Mouse (Mus musculus): ENCODE results near the gene Slc34a3. TPM values are rescaled to one million over a fixed set of nuclear protein-coding genes. Genes with fewer than 3 reads are reported as not detected.

Gene Slc34a3
- total and polyA plus RNA-seq, 3 experiments: not detected

DNA sequence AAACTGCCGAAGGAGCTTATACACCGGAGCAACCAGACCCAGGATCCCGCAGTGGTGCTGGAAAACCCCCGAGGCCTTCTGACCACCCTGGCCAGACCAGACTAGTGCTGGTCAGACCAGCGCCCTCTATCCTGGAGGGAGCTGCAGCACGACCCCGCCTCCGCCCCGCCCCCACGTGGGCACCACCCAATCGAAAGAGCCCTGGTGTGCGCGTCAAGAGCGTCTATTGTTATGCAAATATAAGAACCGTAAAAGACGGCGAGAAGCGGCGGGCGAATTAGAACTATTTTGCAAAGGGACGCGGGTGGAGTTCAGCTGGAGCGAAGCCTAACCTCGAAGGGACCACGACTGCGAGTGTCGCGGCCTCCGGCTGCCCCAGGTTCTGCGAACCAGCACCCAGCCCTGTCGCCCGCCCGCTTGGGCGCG is 53.7 kb downstream of the Slc34a3 start, which contains the start of gene Nrarp (continued):
- TF ChIP-seq SIN3A (IDR thresholded peaks at IDR 0.05; ENCODE audit: low read length): peak; percentile 24; the same call in 1 of the 2 replicates

DNA sequence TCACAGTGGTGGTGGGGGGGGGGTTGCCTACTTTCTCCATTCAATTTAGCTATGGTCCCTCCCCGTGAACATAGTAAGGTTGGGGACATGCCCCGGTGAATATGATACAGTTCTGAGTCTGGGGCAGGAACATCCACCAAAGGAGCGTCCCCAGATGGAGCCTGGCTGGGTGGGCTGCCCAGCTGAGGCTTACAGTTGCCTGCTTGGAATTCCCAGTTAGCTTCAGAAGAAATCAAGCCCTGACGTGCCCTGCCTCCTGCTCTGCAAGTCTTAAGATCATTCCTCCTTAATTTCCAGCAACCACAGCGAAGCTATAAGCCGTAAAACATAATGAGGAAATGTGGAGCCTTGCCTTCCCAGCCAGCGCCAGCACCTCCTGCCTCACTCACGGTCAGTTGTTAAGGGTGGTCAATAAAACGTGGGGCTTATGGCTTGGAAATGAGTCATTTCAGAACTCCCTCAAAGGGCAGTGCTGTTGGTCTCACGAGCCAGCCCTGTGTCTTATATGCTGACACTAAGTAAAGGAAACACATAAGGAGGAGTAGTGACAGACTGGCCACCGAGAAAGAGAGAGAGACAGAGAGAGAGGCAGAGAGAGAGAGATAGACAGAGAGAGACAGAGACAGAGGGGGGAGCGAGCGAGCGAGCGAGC is 54.5 kb downstream of the Slc34a3 start:
- Histone ChIP-seq H3K79me2 (replicated peaks; ENCODE audit: control insufficient read depth, extremely low read depth, insufficient read depth, poor library complexity, severe bottlenecking) (no peaks in the 10 kb centered on the region), H3K36me3 (replicated peaks in 1 of 2; ENCODE audit: control insufficient read depth in 1 of 2, insufficient read depth in 1 of 2, low read length in 1 of 2) (no peaks in the 10 kb centered on the region), H3K9ac (ENCODE audit: insufficient read depth, low read depth) (peak overlapping the region; percentile 29), H3K27ac (ENCODE audit: insufficient read depth, low read depth) (no peak overlapping the region), H3K4me3 (replicated peaks in 1 of 3; ENCODE audit: low read depth in 2 of 3, low read length in 2 of 3, poor library complexity in 1 of 3) (peak overlapping the region in 1 of 3 experiments; percentile 12), H3K4me2 (ENCODE audit: insufficient read depth, low read depth, poor library complexity, severe bottlenecking) (peak overlapping the region; percentile 47), H3K27me3 (replicated peaks) (peaks cover 88% of the 10 kb centered on the region), H3K4me1 (ENCODE audit: control insufficient read depth in 1 of 2, insufficient read depth in 2 of 2) (peaks cover 12 to 24% of the 10 kb centered on the region in 2 experiments), H3K9me3 (replicated peaks; ENCODE audit: low read length) (peaks cover 11% of the 10 kb centered on the region)
- TF ChIP-seq CHD1 (IDR thresholded peaks at IDR 0.05; ENCODE audit: low read depth, low read length) (no peak), BHLHE40 (IDR thresholded peaks at IDR 0.05; ENCODE audit: low read depth, low read length) (peak; percentile 71), CTCF (conservative IDR thresholded peaks at IDR 0.05 in 1 of 2, IDR thresholded peaks at IDR 0.05 in 1 of 2; ENCODE audit: low read depth in 2 of 2, low read length in 2 of 2) (no peak), UBTF (IDR thresholded peaks at IDR 0.05; ENCODE audit: low read depth, low read length) (no peak), IRF4 (IDR thresholded peaks at IDR 0.05; ENCODE audit: low read depth, low read length) (peak; percentile 54; the same call in 1 of the 2 replicates), MAFK (IDR thresholded peaks at IDR 0.05; ENCODE audit: insufficient replicate concordance, low read length) (no peak), MEF2A (IDR thresholded peaks at IDR 0.05; ENCODE audit: borderline replicate concordance, low read depth, low read length) (no peak), MAX (IDR thresholded peaks at IDR 0.05; ENCODE audit: low read length) (no peak), JUND (conservative IDR thresholded peaks at IDR 0.05; ENCODE audit: low read depth, low read length) (0 out of 2 replicates have a peak, but pooled peaks have one; percentile 40)
- dilution Hi-C loops (cut with MboI; ENCODE audit: extremely low pct_ligation_motif_present, extremely low pct_unique_long_range_greater_than_20kb, low sequenced_read_pairs) (no loop called here), in situ Hi-C loops (cut with MboI; ENCODE audit: low pct_ligation_motif_present, low pct_unique_long_range_greater_than_20kb, low sequenced_read_pairs) (no loop called here)
- DNase-seq (ENCODE audit: extremely low read depth): no peak

Other genes with a start within 250 kb of the Slc34a3 start
Only the 20 nearest of the 31 such genes appear.
- 3.1 TPM in 2 replicates for gene Nrarp, start 53.6 kb downstream of the Slc34a3 start, total RNA-seq (2012; rRNA removed)
- 0.24 and 0.35 TPM in 2 replicates for gene Nrarp, start 53.6 kb downstream of the Slc34a3 start, total RNA-seq (2014; rRNA removed)
- gene Nrarp, start 53.6 kb downstream of the Slc34a3 start, polyA plus RNA-seq (2012; ENCODE audit: insufficient read length, low read depth): 0.14 and 0.20 TPM in 2 replicates
- 17.5 and 20.4 TPM in 2 replicates for gene Tor4a, start 37.5 kb downstream of the Slc34a3 start, total RNA-seq (2012; rRNA removed)
- 12.6 and 13.1 TPM in 2 replicates for gene Tor4a, start 37.5 kb downstream of the Slc34a3 start, total RNA-seq (2014; rRNA removed)
- 15.3 TPM in 2 replicates for gene Tor4a, start 37.5 kb downstream of the Slc34a3 start, polyA plus RNA-seq (2012; ENCODE audit: insufficient read length, low read depth)
- gene Nelfb, start 22.9 kb downstream of the Slc34a3 start, total RNA-seq (2012; rRNA removed): 57.0 and 58.7 TPM in 2 replicates
- gene Nelfb, start 22.9 kb downstream of the Slc34a3 start, total RNA-seq (2014; rRNA removed): 42.0 and 53.6 TPM in 2 replicates
- gene Nelfb, start 22.9 kb downstream of the Slc34a3 start, polyA plus RNA-seq (2012; ENCODE audit: insufficient read length, low read depth): 52.5 and 58.0 TPM in 2 replicates
- gene Stpg3, start 19.7 kb downstream of the Slc34a3 start, total RNA-seq (2012; rRNA removed): not detected in 2 replicates
- gene Stpg3, start 19.7 kb downstream of the Slc34a3 start, total RNA-seq (2014; rRNA removed): not detected in 2 replicates
- not detected in 2 replicates for gene Stpg3, start 19.7 kb downstream of the Slc34a3 start, polyA plus RNA-seq (2012; ENCODE audit: insufficient read length, low read depth)
- 0.38 and 0.42 TPM in 2 replicates for gene Fam166a, start 15.6 kb downstream of the Slc34a3 start, total RNA-seq (2012; rRNA removed)
- not detected in 2 replicates for gene Fam166a, start 15.6 kb downstream of the Slc34a3 start, total RNA-seq (2014; rRNA removed)
- gene Fam166a, start 15.6 kb downstream of the Slc34a3 start, polyA plus RNA-seq (2012; ENCODE audit: insufficient read length, low read depth): 23.4 and 35.0 TPM in 2 replicates
- gene Tubb4b, start 9.7 kb downstream of the Slc34a3 start, total RNA-seq (2012; rRNA removed): 356 and 564 TPM in 2 replicates
- gene Tubb4b, start 9.7 kb downstream of the Slc34a3 start, total RNA-seq (2014; rRNA removed): 592 and 605 TPM in 2 replicates
- gene Tubb4b, start 9.7 kb downstream of the Slc34a3 start, polyA plus RNA-seq (2012; ENCODE audit: insufficient read length, low read depth): 490 and 520 TPM in 2 replicates
- gene Rnf224, start 2.4 kb upstream of the Slc34a3 start, total RNA-seq (2012; rRNA removed): not detected in 2 replicates
- not detected in 2 replicates for gene Rnf224, start 2.4 kb upstream of the Slc34a3 start, total RNA-seq (2014; rRNA removed)
- gene Rnf224, start 2.4 kb upstream of the Slc34a3 start, polyA plus RNA-seq (2012; ENCODE audit: insufficient read length, low read depth): not detected in 2 replicates
- gene Rnf208, start 7.9 kb upstream of the Slc34a3 start, total RNA-seq (2012; rRNA removed): 0.92 and 1.7 TPM in 2 replicates
- gene Rnf208, start 7.9 kb upstream of the Slc34a3 start, total RNA-seq (2014; rRNA removed): 0.24 and 0.34 TPM in 2 replicates
- 0.78 and 1.4 TPM in 2 replicates for gene Rnf208, start 7.9 kb upstream of the Slc34a3 start, polyA plus RNA-seq (2012; ENCODE audit: insufficient read length, low read depth)
- not detected in 2 replicates for gene Cysrt1, start 8.1 kb upstream of the Slc34a3 start, total RNA-seq (2012; rRNA removed)
- not detected in 2 replicates for gene Cysrt1, start 8.1 kb upstream of the Slc34a3 start, total RNA-seq (2014; rRNA removed)
- gene Cysrt1, start 8.1 kb upstream of the Slc34a3 start, polyA plus RNA-seq (2012; ENCODE audit: insufficient read length, low read depth): not detected in 2 replicates
- 8.9 and 9.5 TPM in 2 replicates for gene AL732309.1, start 12.5 kb upstream of the Slc34a3 start, total RNA-seq (2012; rRNA removed)
- 6.7 and 9.6 TPM in 2 replicates for gene AL732309.1, start 12.5 kb upstream of the Slc34a3 start, total RNA-seq (2014; rRNA removed)
- gene AL732309.1, start 12.5 kb upstream of the Slc34a3 start, polyA plus RNA-seq (2012; ENCODE audit: insufficient read length, low read depth): 3.5 and 4.5 TPM in 2 replicates
- gene Tmem203, start 21.1 kb upstream of the Slc34a3 start, total RNA-seq (2012; rRNA removed): 22.7 and 28.3 TPM in 2 replicates
- gene Tmem203, start 21.1 kb upstream of the Slc34a3 start, total RNA-seq (2014; rRNA removed): 18.4 and 21.2 TPM in 2 replicates
- gene Tmem203, start 21.1 kb upstream of the Slc34a3 start, polyA plus RNA-seq (2012; ENCODE audit: insufficient read length, low read depth): 14.5 and 21.5 TPM in 2 replicates
- 13.1 and 14.3 TPM in 2 replicates for gene Tprn, start 28.3 kb upstream of the Slc34a3 start, total RNA-seq (2012; rRNA removed)
- 7.0 and 8.2 TPM in 2 replicates for gene Tprn, start 28.3 kb upstream of the Slc34a3 start, total RNA-seq (2014; rRNA removed)
- gene Tprn, start 28.3 kb upstream of the Slc34a3 start, polyA plus RNA-seq (2012; ENCODE audit: insufficient read length, low read depth): 17.0 and 19.3 TPM in 2 replicates
- gene Ssna1, start 38.1 kb upstream of the Slc34a3 start, total RNA-seq (2012; rRNA removed): 80.6 and 98.5 TPM in 2 replicates
- 72.9 and 82.0 TPM in 2 replicates for gene Ssna1, start 38.1 kb upstream of the Slc34a3 start, total RNA-seq (2014; rRNA removed)
- gene Ssna1, start 38.1 kb upstream of the Slc34a3 start, polyA plus RNA-seq (2012; ENCODE audit: insufficient read length, low read depth): 51.4 and 74.9 TPM in 2 replicates
- 13.6 and 14.5 TPM in 2 replicates for gene Anapc2, start 38.1 kb upstream of the Slc34a3 start, total RNA-seq (2012; rRNA removed)
- gene Anapc2, start 38.1 kb upstream of the Slc34a3 start, total RNA-seq (2014; rRNA removed): 9.6 and 13.0 TPM in 2 replicates
- gene Anapc2, start 38.1 kb upstream of the Slc34a3 start, polyA plus RNA-seq (2012; ENCODE audit: insufficient read length, low read depth): 48.7 and 55.2 TPM in 2 replicates
- gene Tmem210, start 53.8 kb upstream of the Slc34a3 start, total RNA-seq (2012; rRNA removed): not detected in 2 replicates
- not detected in 2 replicates for gene Tmem210, start 53.8 kb upstream of the Slc34a3 start, total RNA-seq (2014; rRNA removed)
- gene Tmem210, start 53.8 kb upstream of the Slc34a3 start, polyA plus RNA-seq (2012; ENCODE audit: insufficient read length, low read depth): not detected in 2 replicates
- not detected in 2 replicates for gene Lrrc26, start 55.6 kb upstream of the Slc34a3 start, total RNA-seq (2012; rRNA removed)
- gene Lrrc26, start 55.6 kb upstream of the Slc34a3 start, total RNA-seq (2014; rRNA removed): not detected in 2 replicates
- not detected in 2 replicates for gene Lrrc26, start 55.6 kb upstream of the Slc34a3 start, polyA plus RNA-seq (2012; ENCODE audit: insufficient read length, low read depth)
- 0.04 and 0.17 TPM in 2 replicates for gene Grin1, start 84.8 kb upstream of the Slc34a3 start, total RNA-seq (2012; rRNA removed)
- gene Grin1, start 84.8 kb upstream of the Slc34a3 start, total RNA-seq (2014; rRNA removed): 0.08 and 0.36 TPM in 2 replicates
- 0.06 TPM in 1 of 2 replicates, not detected in the other for gene Grin1, start 84.8 kb upstream of the Slc34a3 start, polyA plus RNA-seq (2012; ENCODE audit: insufficient read length, low read depth)
- gene Man1b1, start 98.0 kb upstream of the Slc34a3 start, total RNA-seq (2012; rRNA removed): 45.7 and 58.1 TPM in 2 replicates
- 39.3 and 41.8 TPM in 2 replicates for gene Man1b1, start 98.0 kb upstream of the Slc34a3 start, total RNA-seq (2014; rRNA removed)
- gene Man1b1, start 98.0 kb upstream of the Slc34a3 start, polyA plus RNA-seq (2012; ENCODE audit: insufficient read length, low read depth): 68.8 and 69.3 TPM in 2 replicates
- gene Dpp7, start 122.0 kb upstream of the Slc34a3 start, total RNA-seq (2012; rRNA removed): 21.0 and 36.0 TPM in 2 replicates
- 16.2 and 19.4 TPM in 2 replicates for gene Dpp7, start 122.0 kb upstream of the Slc34a3 start, total RNA-seq (2014; rRNA removed)
- 20.9 and 22.7 TPM in 2 replicates for gene Dpp7, start 122.0 kb upstream of the Slc34a3 start, polyA plus RNA-seq (2012; ENCODE audit: insufficient read length, low read depth)
- 14.5 and 16.2 TPM in 2 replicates for gene Uap1l1, start 131.3 kb upstream of the Slc34a3 start, total RNA-seq (2012; rRNA removed)
- 3.3 and 4.3 TPM in 2 replicates for gene Uap1l1, start 131.3 kb upstream of the Slc34a3 start, total RNA-seq (2014; rRNA removed)
- 27.6 and 30.8 TPM in 2 replicates for gene Uap1l1, start 131.3 kb upstream of the Slc34a3 start, polyA plus RNA-seq (2012; ENCODE audit: insufficient read length, low read depth)

Data from CH12.LX (cell line).